Mouse (Mus musculus): Measurements from ENCODE around the gene Ass1. TPM values are rescaled to one million over a fixed set of nuclear protein-coding genes. Genes with fewer than 3 reads are reported as not detected.

Gene Ass1
- polyA plus RNA-seq, 2 experiments from 2014 or later: 415 to 537 TPM

DNA sequence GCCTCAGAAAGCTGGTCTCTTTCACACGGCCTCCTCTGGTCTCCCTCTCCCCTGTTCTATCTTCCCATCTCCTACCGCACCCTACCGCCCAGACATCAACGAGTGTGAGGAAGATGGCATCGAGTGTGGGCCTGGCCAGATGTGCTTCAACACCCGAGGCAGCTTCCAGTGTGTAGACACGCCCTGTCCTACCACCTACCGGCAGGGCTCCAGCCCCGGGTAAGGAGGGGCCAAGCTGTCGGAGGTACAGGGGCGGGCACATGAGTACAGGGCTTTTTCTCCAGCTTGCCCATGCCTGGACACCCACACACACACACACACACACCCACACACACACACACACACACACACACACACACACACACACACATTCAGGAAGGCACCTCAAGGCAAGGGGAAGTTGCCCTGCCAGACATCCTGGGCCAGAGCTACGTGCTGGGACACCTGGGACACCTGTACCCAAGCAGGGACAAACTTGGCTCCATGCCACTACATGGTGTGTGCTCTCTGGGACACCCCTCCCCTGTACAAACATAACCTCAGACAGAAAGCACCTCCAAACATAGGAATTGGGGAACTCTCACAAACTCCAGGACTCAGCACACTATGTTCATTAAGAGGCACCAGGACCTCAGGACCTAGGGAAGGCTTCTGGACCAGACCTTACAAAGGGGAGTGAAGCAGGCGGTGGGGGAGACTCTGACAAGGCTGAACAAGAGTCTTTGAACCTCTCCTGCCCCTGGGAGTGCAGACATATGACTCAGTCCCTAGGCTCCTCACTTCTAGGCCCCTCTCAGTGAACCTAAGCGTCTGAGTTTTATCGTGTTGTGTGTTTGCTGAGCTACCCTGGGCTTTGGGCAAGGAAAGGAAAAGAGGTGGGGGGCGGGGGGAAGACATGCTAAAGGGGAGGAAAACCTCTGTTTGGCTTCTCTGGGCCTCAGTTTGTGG, 10.7 kb upstream of the Ass1 start:
- ATAC-seq: peak; percentile 2

DNA sequence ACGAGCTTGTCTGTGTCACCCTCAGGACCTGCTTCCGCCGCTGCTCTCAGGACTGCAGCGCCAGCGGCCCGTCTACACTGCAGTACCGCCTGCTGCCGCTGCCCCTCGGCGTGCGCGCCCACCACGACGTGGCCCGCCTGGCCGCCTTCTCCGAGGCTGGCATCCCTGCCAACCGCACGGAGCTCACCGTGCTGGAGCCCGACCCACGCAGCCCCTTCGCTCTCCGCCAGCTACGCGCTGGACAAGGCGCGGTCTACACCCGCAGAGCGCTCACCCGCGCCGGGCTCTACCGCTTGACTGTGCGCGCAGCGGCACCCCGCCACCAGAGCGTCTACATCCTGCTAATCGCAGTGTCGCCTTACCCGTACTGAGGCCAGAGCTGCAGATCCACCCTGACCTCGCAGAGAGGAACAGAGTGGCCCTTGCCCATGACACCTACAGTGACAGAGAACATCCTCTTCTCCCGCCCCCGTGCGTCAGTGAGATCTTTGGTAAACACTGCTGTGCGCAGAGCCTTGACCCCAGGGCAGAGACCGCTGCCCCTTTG, 9.9 kb upstream of the Ass1 start:
- peak; percentile 68 for ATAC-seq

DNA sequence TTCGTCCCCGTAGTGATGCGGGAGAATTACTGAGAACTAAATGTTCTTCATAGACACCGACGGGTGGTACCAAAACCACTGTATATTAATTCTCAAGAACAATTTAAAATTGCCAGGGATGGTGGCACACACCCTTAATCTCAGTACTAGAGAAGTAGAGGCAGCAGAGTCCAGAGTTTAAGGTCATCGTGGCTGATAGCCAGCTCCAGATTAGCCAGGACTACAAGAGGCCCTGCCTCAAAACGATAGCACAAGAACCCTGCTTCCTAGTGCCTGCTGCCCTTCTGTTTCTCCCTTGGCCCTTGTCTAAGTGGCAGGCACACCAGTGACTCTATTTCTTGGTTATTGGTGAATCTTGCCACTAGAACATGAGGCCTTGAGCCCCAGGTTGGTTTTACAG, 9.1 kb upstream of the Ass1 start:
- no peak for ATAC-seq

DNA sequence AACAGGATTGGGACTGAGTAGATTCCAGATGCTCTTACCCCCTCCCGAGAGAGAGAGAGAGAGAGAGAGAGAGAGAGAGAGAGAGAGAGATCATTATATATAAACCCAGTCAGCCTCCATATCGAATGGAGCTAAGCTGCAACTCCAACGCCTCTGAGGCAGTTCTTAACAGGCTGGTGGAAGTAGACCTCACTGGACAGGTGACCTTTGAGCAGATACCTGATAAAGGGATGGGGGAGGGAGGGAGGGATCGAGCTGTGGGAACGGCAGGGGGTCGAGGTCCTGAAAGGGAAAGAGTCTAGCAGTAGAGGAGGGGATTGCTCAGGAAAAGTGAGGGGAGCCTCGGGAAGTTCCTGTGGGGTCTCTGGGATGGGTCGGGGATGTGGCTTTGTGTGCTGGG, 8.0 kb upstream of the Ass1 start:
- no peak for ATAC-seq

DNA sequence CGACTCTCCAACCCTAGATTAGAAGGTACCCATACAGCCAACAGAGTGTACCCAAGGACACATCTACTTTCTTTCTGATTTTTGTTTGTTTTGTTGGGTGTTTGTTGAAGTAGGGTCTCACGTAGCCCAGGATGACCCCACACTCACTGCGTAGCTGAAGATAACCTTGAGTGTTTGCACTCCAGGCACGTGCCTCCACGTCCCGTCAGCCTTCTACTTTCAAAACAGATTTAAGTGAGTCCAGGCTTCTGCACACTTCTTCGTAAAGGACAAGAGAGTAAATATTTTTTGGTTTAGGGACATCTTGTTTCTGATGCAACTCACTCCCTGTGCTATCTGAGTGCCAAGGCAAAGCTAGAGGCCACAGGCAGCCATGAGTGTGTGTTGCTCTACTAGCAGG, 6.8 kb upstream of the Ass1 start:
- ATAC-seq: no peak

DNA sequence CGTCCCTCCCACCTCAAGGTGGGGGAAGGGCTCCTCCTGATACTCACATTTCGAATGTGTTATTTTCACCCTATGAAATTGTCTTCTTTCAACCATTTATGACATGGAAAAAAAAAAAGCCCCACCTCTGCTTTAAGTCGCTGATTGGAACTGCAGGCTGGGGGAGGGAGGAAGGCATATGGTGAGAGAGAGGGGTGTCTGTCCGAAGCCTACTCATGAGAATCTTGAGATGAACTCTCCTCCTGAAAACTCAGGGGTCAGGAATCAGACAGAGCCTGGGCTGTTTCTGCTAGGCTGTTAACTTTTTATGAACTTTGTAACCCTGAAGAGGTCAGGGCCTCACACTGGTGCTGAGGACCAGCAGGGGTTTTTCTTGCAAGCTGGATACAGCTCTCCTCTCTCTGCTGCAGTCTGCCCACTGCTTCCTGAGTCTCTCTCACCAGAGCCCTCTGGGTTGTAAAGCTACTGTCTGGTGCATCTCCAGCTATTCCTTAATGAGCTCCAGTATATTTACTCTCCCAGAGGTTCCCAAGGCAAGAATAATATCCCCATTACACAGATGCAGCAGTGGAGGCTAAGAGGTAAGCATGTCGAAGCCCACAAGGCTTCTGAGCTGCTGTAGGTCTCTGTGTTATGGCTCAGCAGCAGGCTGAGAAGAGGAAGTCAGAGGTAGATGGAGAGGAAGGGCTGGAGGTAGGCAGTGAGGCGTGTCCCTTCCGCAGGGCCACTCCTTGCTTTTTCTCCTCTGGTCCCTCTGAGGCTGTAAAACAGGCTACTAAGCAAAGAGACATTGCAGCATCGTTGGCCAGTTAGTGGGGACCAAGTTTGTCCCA, 6.1 kb upstream of the Ass1 start:
- peak; percentile 38 for ATAC-seq

DNA sequence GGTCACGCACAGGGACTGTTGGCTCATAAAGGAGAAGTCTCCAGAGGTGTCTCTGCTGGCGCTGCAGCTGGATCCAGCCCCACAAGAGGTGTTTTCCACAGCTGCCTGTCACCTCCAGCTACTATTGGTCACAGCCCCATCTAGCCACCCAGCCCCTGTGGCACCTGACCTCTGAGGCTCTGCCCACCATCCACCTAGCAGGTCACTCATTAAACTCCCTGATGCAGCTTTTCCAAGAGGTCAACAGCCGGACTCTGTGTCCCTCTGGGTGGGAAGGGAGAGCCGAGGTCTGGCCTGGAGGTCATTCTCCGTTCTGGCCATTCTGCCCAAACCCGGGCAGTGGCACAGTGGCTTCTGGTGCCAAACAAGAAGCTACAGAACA, 5.5 kb upstream of the Ass1 start:
- ATAC-seq: no peak

DNA sequence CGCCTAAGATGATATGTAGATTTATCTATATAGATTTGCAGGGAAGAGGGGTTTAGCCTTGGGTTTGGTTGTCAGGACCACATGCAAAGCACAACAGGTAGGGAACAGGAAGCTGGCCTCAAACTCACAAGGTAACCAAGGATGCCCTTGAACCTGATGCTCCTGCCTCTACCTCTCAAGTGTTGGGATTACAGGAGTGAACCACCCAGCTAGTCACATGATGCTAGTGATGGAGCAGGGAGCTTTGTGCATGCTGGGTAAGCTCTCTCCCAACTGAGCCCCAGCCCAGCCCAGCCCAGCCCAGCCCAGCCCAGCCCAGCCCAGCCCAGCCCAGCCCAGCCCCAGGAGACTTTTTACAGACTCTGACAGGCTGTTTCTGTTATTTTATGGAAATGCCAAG, 2.5 kb upstream of the Ass1 start:
- no peak for ATAC-seq

DNA sequence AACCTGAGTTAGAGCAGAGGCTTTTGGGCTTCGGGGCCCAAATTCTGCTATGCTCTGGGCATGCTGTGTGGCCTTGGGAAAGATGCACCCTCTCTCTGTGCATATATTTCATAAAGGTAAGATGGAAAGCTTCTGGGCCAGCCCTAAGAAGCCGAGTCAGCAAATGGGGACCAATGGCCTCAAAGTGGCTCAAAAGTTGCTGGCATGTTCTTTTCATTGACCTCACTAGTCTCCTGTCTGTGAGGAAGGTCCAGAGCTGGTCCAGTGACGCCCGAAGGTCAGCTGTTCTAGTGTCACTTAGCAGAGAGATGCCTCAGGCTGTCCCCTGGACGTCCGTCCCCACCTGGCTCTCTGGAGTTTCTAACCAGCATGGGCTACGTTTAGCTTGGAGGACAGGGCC, 1.1 kb upstream of the Ass1 start:
- no peak for ATAC-seq

DNA sequence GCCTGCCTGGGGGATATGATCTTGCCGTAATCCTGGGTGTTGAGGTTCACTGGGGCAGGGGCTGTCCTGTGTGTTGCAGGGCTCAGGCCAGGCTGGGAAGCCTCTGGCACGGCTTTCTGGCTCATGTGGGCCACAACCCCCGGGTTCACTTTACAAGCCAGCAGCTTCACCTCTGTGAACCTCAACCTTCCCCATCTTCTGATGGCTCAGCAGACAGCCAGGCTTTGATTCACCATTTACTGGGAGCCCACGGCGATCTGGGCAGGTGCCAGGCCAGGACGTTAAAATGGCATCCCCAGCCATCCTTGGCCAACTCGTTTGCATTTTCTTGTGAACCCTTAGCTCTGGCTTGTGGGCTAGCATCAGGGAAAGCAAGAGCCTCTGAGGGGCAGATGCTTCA, 527 bp upstream of the Ass1 start:
- no peak for ATAC-seq

DNA sequence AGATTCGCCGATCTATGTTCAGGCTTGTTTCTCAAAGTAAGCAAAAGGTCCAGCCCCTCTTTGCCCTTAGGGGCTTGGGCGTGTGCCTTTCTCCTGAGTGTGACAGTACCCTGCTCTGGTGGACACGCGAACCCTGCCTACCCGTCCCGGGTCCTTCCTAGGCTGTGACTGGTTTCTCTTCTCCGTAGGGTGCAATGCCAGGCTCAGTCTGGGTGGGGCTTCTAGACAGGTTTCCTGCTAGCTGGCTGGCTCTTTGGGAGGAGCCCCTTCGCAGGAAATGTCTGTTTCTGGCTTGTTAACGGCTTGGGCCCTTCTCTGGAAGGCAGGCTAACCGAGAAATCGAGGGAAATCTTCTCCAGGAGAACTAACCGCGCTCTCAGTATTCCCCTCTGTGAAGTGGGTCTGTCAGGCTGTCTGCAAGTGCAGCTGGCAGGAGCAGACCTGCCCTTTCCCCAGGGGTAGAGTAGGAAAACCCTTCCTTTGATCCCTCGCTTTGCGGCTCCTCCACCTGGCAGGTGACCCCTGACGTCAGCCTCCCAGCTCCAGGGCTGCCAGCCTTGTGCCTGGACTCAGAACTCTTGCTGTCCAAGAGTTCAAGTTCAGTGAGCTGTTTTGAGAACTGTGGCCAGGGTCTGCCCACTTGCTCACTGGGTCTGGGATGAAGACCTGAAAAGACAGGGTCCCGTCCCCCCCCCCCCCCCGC, 827 bp downstream of the Ass1 start:
- peak; percentile 66 for ATAC-seq

DNA sequence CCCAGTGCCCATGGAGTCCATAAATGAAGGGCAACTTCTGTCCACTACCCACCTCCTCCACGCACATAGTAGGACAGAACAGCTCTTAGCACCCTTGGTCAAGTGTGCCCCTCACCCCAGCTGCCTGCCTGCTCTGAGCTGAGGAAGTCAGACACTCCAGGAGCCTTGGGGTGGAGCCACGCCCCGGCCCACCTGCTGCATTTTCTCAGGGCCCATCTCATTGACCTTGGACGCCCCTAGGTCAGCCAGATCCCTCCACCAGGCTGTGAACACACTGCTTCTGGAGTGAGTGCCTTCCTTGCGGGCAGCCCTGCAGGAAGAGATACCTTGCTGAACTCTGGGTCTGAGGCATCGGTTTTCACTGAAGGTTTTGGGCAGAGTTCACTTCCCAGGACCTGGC, 1.6 kb downstream of the Ass1 start:
- ATAC-seq: no peak

DNA sequence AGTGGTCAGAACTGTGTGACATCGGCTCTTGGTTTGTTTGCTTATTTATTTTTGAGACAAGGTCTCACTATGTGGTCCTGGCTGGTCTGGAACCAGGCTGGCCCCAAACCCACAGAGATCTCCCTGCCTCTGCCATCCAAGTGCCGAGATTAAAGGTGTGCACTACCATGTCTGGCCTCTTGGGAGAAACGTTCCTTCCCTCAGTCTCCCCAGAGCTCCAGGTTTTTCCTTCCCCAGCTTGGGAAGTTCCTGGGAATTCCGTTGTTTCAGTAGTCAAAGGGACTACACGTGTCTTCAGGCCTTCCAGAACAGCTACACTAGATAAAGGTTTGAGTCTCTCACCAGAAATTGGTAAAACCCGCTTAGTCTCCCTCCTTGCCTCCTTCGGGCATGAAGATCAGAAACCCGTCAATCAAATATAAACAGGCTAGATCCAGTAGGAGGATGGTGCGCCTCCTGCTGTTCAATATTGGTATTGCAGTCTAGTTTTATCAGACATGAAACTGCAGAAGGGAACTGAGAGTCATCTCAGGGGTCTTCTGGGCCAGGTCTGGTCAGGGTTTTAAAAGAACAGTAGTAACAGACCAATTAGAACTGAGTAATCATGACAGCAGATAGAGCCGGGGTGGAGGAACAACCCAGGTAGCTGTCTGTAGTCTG, 2.5 kb downstream of the Ass1 start:
- ATAC-seq: peak; percentile 24

DNA sequence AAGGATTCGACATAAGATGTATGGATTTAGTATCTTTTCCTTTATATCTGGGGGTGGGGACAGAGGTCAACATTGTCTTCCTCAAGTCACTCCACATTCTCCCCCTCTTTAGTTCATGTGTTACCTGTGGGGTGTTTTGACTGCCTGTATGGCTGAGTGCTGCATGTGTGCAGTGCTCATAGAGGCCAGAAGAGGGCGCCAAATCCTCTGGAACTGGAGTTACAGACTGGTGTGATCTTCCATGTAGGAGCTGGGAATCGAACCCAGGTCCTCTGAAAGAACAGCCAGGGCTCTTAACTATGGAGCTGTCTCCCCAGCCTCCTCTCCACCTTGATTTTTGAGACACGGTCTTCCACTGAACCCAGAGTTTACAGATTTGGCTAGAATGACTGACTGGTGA, 3.9 kb downstream of the Ass1 start:
- no peak for ATAC-seq

DNA sequence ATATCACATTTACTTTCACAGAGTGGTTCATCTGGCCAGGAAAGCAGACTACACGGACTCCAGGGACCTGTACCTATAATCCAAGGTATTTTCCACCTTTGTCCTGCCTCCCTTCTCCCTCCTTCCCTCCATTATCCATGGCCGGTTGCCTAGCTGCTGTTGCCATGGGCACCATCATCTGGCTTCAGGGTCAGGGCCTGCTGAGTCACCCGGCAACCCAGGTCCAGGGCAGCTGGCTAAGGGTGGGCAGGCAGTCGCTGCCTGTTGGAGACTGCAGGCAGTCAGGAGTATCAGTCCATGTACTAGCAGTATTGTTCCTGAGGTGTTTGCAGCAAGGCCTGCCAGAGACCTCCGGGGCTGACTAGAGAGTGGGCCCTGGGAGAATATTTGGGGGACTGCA, 4.7 kb downstream of the Ass1 start:
- ATAC-seq: no peak

DNA sequence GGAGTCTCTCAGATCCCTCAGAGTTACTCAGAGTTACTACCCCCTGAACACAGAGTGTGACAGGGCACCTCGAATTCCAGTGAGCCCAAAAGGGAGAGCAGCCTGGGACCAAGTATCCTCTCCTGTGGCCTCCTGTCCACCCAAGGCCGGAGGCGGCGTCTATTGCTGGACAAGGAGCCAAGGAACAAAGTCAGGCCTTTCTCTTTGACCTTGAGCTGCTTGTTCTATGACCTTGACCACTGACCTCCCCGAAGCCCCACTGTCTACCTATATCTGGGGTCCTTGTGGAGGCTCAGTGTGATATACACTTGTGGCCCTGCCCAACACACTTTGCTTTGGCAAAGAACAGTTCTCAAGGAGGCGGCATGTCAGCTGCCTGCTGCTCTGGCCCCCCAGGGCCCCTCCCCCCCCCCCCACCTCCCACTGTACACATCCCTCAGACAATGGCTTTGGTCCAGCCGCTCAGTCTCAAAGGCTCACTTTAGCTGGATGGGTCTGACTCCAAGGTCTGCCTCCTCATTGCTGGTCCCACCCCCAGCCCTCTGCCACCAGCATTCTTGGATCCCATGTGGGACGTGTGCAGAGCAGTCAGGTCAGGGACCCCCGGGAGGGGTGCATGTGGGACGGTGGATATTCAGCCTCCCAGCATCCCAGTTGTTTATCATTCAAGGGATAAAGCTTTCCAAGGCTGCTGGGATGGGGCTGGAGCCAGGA, 6.3 kb downstream of the Ass1 start:
- ATAC-seq: no peak

DNA sequence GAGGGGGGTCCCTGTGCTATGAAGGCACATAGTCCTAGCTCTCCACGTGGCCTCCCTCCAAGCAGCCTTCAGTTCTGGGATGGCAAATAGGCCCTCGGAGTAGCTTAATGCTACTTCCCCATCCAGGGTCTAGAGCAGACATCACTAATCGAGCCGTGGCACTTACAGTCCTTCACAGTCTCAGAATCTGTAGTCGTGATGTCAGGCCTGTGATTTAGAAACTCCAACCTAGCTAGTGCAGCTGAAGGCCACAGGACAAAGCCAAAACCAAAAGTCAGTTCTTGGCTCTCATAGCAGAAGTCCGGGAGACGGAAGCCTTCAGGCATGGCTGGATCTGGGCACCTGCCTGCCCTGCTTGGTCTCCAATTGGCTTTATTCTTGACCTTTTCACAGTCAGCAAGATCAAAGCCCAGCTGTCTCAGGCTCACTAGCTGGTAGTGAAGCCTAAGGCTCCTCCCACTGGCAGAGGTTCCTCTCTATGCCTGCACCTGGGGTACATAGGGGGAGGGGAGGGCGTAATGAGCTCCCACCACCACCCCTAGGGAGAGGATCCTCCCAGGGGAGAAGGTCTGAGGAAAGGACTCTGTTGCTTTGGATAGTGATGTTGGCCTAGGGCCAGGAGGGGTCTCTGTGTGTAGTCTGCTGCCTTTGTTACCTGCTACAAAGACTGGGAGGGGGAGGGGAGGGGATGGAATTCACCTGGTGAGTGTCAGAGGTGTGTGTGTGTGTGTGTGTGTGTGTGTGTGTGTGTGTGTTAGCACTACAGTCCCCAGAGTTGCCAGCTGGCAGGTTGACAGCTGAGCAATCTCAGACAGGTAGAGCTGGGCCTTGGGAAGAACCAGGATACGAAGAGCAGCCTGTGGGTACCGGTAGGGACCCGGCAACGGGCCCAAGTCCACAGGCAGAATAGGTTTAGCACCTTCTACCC, 7.5 kb downstream of the Ass1 start:
- no peak for ATAC-seq

DNA sequence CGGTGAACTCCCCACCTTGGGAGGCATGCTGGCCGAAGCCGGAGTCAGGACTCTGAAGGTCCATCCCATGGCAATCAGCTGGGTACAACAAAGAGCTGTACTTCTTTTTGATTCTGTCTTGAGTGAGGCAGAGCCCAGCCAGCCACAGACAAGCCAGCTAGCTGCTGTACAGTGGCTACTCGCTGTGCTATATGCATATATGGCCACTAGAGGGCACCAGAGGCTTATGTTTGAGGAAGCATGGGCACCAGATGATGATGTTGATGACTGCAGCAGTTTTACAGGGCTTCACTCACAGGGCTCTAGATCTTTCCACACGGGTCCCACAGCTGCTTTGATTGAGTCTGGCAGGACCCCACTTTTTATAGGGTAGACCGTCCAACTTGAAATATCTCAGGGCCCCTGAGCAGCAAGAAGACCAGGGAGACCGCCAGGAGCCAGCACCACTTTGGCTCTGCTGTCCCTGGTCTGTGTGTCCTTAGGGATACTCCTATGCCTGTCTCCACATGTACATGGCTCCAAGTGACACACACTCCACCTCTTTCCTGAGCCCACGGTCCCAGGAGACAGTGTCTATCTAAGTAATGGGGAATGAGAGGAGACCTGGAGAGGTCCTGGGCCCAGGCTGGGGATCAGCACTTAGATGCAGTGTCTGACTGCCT, 13.0 kb downstream of the Ass1 start:
- ATAC-seq: peak; percentile 93

DNA sequence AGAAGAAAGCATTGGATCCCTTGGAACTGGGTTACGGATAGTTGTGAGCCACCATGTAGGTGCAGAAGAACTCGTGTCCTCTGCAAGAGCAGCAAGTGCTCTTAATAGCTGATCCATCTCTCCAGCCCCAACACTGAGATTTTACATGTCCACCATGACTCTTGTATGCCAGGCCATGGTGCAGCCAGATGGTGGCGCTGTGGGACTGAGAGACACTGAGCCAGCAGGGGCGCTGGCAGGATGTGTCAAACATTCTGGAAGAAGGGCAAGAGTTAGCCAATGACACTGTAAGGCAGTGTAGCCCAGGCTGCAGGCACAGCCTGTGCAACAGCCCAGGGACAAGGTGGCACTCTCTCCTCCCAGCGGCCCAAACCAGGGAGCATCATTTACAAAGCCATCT, 14.2 kb downstream of the Ass1 start:
- no peak for ATAC-seq

DNA sequence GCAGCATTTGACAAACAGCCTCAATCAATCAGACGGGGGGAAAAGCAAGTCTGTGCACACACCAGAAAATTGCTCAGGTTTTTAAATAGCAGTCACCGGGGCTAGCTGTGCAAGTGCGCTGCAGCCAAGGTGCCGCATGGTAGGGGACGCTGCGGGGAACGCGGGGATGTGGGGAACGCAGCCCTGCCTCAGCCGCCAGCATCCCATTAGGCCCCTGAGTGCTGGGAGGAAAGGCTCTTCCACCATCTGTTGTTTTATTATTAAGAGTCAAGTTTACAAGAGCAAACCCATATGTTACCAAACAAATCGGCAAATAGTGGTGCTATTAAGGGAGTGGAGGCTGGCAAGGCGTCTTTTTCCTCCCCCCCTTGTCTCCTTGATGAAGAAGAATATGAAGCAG, 19.2 kb downstream of the Ass1 start:
- no peak for ATAC-seq
